Mouse (Mus musculus) kidney, adult 2 months (tissue): ENCODE data around the gene Unc93a. TPM values are rescaled to one million over a fixed set of nuclear protein-coding genes. Genes with fewer than 3 reads are reported as not detected.
"Not testable (repeated sequence)": the region's sequence is repeated elsewhere in the genome, so short reads cannot be mapped to it uniquely, and the experiment has no call there.

Experiments
- DNase-seq: peaks from one replicate; pipeline ENCODE4 v3.0.0; 2021
- H3K27ac ChIP-seq: fragments of 200-500 bp; 2 replicates; pipeline ENCODE4 v1.5.1; 2012; ENCODE audit warnings: low read depth, low read length, control low read depth, inconsistent platforms; ENCODE audit not compliant: insufficient read depth
- H3K27me3 ChIP-seq: fragments of 200-500 bp; replicated peaks from 2 replicates; pipeline ENCODE4 v1.6.1; 2012; ENCODE audit warnings: mild to moderate bottlenecking, moderate library complexity, low read length, inconsistent platforms; ENCODE audit not compliant: control insufficient read depth, insufficient read depth
- H3K36me3 ChIP-seq: fragments of 200-500 bp; 2 replicates; pipeline ENCODE4 v1.6.1; 2012; ENCODE audit warnings: mild to moderate bottlenecking, moderate library complexity, low read length, inconsistent platforms; ENCODE audit not compliant: control insufficient read depth, insufficient read depth
- H3K4me1 ChIP-seq: fragments of 200-500 bp; 2 replicates; pipeline ENCODE4 v1.6.1; 2011; ENCODE audit warnings: low read length; ENCODE audit not compliant: control insufficient read depth, insufficient read depth
- H3K4me3 ChIP-seq: fragments of 200-500 bp; 2 replicates; pipeline ENCODE4 v1.5.1; 2011; ENCODE audit warnings: mild to moderate bottlenecking, low read depth, low read length, control low read depth; ENCODE audit not compliant: insufficient read depth
- WGBS: fragments of 180-500 bp; shearing (Covaris S2); methylation state at CpG from one replicate; pipeline ENCODE4 v1.1.7; 2018; 5-methylcytosine and 5-hydroxymethylcytosine counted together
- polyA plus RNA-seq: library from polyadenylated mRNA; depleted of rRNA; stranded (reverse); fragments of >200 nt; gene quantifications from 2 replicates; pipeline ENCODE4 v1.2.3, GENCODE M21; 2012; rRNA removed

Gene Unc93a
- 0.04 TPM in 1 of 2 replicates, not detected in the other for polyA plus RNA-seq

- not testable (repeated sequence) for H3K27me3 ChIP-seq, H3K36me3 ChIP-seq, DNase-seq, H3K4me1 ChIP-seq, H3K27ac ChIP-seq, H3K4me3 ChIP-seq
- 73% methylated on average over 3 of the region's 4 CpGs for WGBS
These were observed at the start of gene Unc93a for GRCm38 (mm10) chr17:13131710-13132109. Gene Unc93a (minus strand): TSS chr17:13131810.

GRCm38 (mm10) chr17:13180491-13180890, 48.9 kb upstream of the Unc93a start:
- whole genome bisulfite sequencing: 85% methylated on average over 5 of the region's 5 CpGs
- H3K27ac ChIP-seq, DNase-seq, H3K36me3 ChIP-seq, H3K4me3 ChIP-seq, H3K4me1 ChIP-seq, H3K27me3 ChIP-seq: not testable (repeated sequence)

GRCm38 (mm10) chr17:13179021-13179420, 47.4 kb upstream of the Unc93a start:
- DNase-seq, H3K27me3 ChIP-seq, H3K27ac ChIP-seq, H3K4me1 ChIP-seq, H3K4me3 ChIP-seq, H3K36me3 ChIP-seq: not testable (repeated sequence)
- 84% methylated on average over 4 of the region's 4 CpGs for WGBS

GRCm38 (mm10) chr17:13177796-13178195, 46.2 kb upstream of the Unc93a start:
- WGBS: 52% methylated on average over 1 of the region's 1 CpGs
- not testable (repeated sequence) for H3K36me3 ChIP-seq, H3K4me1 ChIP-seq, H3K4me3 ChIP-seq, H3K27ac ChIP-seq, H3K27me3 ChIP-seq, DNase-seq

- not testable (repeated sequence) for H3K4me3 ChIP-seq, H3K36me3 ChIP-seq, H3K27me3 ChIP-seq, DNase-seq, H3K27ac ChIP-seq, H3K4me1 ChIP-seq
- WGBS: 60% methylated on average over 1 of the region's 1 CpGs
These were observed 44.0 kb upstream of the Unc93a start for GRCm38 (mm10) chr17:13175609-13176008.

GRCm38 (mm10) chr17:13174029-13174428, 42.4 kb upstream of the Unc93a start:
- H3K27ac ChIP-seq, H3K36me3 ChIP-seq, H3K4me3 ChIP-seq, DNase-seq, H3K27me3 ChIP-seq, H3K4me1 ChIP-seq: not testable (repeated sequence)
- WGBS: 46% methylated on average over 2 of the region's 3 CpGs

- 85% methylated on average over 6 of the region's 6 CpGs for WGBS
These were observed 42.0 kb upstream of the Unc93a start for GRCm38 (mm10) chr17:13173578-13173977.

GRCm38 (mm10) chr17:13146128-13146527, 14.5 kb upstream of the Unc93a start:
- peak; percentile 7 for DNase-seq
- not testable (repeated sequence) for H3K36me3 ChIP-seq, H3K27ac ChIP-seq, H3K4me3 ChIP-seq, H3K27me3 ChIP-seq, H3K4me1 ChIP-seq
- 41% methylated on average over 7 of the region's 7 CpGs for WGBS

More at GRCm38 (mm10) chr17:13173578-13173977, 42.0 kb upstream of the Unc93a start:
- H3K4me3 ChIP-seq, DNase-seq, H3K36me3 ChIP-seq, H3K4me1 ChIP-seq, H3K27me3 ChIP-seq, H3K27ac ChIP-seq: not testable (repeated sequence)

- H3K27me3 ChIP-seq, H3K36me3 ChIP-seq, H3K4me3 ChIP-seq, H3K27ac ChIP-seq, H3K4me1 ChIP-seq, DNase-seq: not testable (repeated sequence)
- 93% methylated on average over 4 of the region's 4 CpGs for WGBS
These were observed 13.1 kb upstream of the Unc93a start for GRCm38 (mm10) chr17:13144580-13145215.

- WGBS: no CpG with 5 or more reads among the region's 2 CpGs
- H3K36me3 ChIP-seq, H3K27me3 ChIP-seq, H3K27ac ChIP-seq, H3K4me3 ChIP-seq, H3K4me1 ChIP-seq, DNase-seq: not testable (repeated sequence)
These were observed 11.1 kb upstream of the Unc93a start for GRCm38 (mm10) chr17:13142665-13143064.

GRCm38 (mm10) chr17:13135356-13135755, 3.7 kb upstream of the Unc93a start:
- H3K4me1 ChIP-seq, DNase-seq, H3K27me3 ChIP-seq, H3K4me3 ChIP-seq, H3K27ac ChIP-seq, H3K36me3 ChIP-seq: not testable (repeated sequence)
- 84% methylated on average over 2 of the region's 6 CpGs for WGBS

GRCm38 (mm10) chr17:13132352-13132751, 742 bp upstream of the Unc93a start:
- not testable (repeated sequence) for DNase-seq, H3K27ac ChIP-seq, H3K4me3 ChIP-seq, H3K27me3 ChIP-seq, H3K4me1 ChIP-seq, H3K36me3 ChIP-seq
- WGBS: 77% methylated on average over 8 of the region's 8 CpGs
